25 mouse cellular contexts compared by ENCODE assay signal in genomic region chr1:184534511-184534910, GRCm38 (mm10).
DNase-seq lines count a peak whose midpoint lies in the region; ATAC-seq lines count a peak whose summit lies in the region.
"Had no signal": no experiment of that assay in that cellular context is flagged by ENCODE, and none has a peak within 500 bp of the region (broad histone marks: within the 10 kb centered on the region; RNA-seq: fewer than 3 reads in every experiment).

No protein-coding gene starts in this region.

- H3K9ac ChIP-seq in midbrain, embryonic 13.5 days (replicated peaks): no peak overlapping the region
- H3K9ac ChIP-seq: forebrain, embryonic 15.5 days; heart, embryonic 12.5 days; heart, embryonic 15.5 days; hindbrain, embryonic 15.5 days had no signal

- no peaks in the 10 kb centered on the region for H3K9me3 ChIP-seq in midbrain, embryonic 13.5 days
- H3K9me3 ChIP-seq: forebrain, embryonic 15.5 days; G1E; heart, embryonic 12.5 days; heart, embryonic 15.5 days; hindbrain, embryonic 15.5 days had no signal

- no peaks in the 10 kb centered on the region for H3K27me3 ChIP-seq in midbrain, embryonic 13.5 days
- H3K27me3 ChIP-seq: forebrain, embryonic 15.5 days; heart, embryonic 12.5 days; hindbrain, embryonic 15.5 days; Patski had no signal

- no peak overlapping the region for H3K4me2 ChIP-seq in midbrain, embryonic 13.5 days (replicated peaks)
- H3K4me2 ChIP-seq: forebrain, embryonic 15.5 days; heart, embryonic 12.5 days; heart, embryonic 15.5 days; hindbrain, embryonic 15.5 days had no signal

- DNase-seq in heart, adult 11 months: peak; percentile 64
- no peak for DNase-seq in heart, adult 18-20 months
- peak; percentile 34 for DNase-seq in CD4-positive helper T cell, adult 2 months (ENCODE audit: low read depth, low spot score)
- DNase-seq in natural killer cell, adult 2 months (ENCODE audit: low spot score in 2 of 2): peak; percentile 34 to 62
- DNase-seq in lung, postnatal 36 days: no peak
- DNase-seq: adrenal gland, postnatal 10 days; adrenal gland, postnatal 36 days; cerebellum, adult 11 months; cerebellum, adult 8-10 months; cerebellum, postnatal 10 days; cerebellum, postnatal 36 days; gastrocnemius, postnatal 25 days; heart, postnatal 14 days; heart, postnatal 4 days; kidney, adult 2 months had no signal

- H3K4me1 ChIP-seq in midbrain, embryonic 13.5 days (replicated peaks): no peaks in the 10 kb centered on the region
- H3K4me1 ChIP-seq: forebrain, embryonic 15.5 days; heart, embryonic 12.5 days; heart, embryonic 15.5 days; hindbrain, embryonic 15.5 days had no signal

- 93% methylated on average over 4 of the region's 4 CpGs for WGBS in midbrain, embryonic 13.5 days

- H3K4me3 ChIP-seq in midbrain, embryonic 13.5 days (replicated peaks): no peak overlapping the region
- H3K4me3 ChIP-seq: forebrain, embryonic 15.5 days; heart, embryonic 12.5 days; heart, embryonic 15.5 days; hindbrain, embryonic 15.5 days had no signal

- H3K27ac ChIP-seq in midbrain, embryonic 13.5 days: no peak overlapping the region
- H3K27ac ChIP-seq: forebrain, embryonic 15.5 days; heart, embryonic 15.5 days; hindbrain, embryonic 15.5 days had no signal

- no peaks in the 10 kb centered on the region for H3K36me3 ChIP-seq in midbrain, embryonic 13.5 days
- H3K36me3 ChIP-seq: forebrain, embryonic 15.5 days; G1E; heart, embryonic 12.5 days; heart, embryonic 15.5 days; hindbrain, embryonic 15.5 days had no signal

- 0 out of 2 replicates have a peak, but pooled peaks have one; percentile 35 for ATAC-seq in erythroblast, adult 5-6 weeks (replicated peaks; ENCODE audit: low FRiP score, poor library complexity, severe bottlenecking)
- no peak for ATAC-seq in midbrain, embryonic 13.5 days
- ATAC-seq in inflammation-experienced regulatory T-cells, adult 6 months: no peak
- ATAC-seq: forebrain, embryonic 15.5 days; intestine, embryonic 16.5 days; Patski had no signal

Comparison
In these comparisons a context has a peak if more than half of its experiments do, and no peak if none do; other contexts are left out.
1. DNase-seq: peak in heart, adult 11 months (single experiment), CD4-positive helper T cell, adult 2 months (single experiment) and natural killer cell, adult 2 months (2 of 2); none in heart, adult 18-20 months (0 of 2) and lung, postnatal 36 days (single experiment).